Mouse (Mus musculus) limb, embryonic 12.5 days (tissue): Measurements from ENCODE around the gene Cd24a. TPM values are rescaled to one million over a fixed set of nuclear protein-coding genes. Genes with fewer than 3 reads are reported as not detected.

Experiments used
- ATAC-seq: fragments of 200-750 bp; cut with Nextera tagmentation; 2 replicates; pipeline ENCODE4 v1.8.0; 2017; ENCODE audit warnings: low read depth, moderate TSS enrichment; ENCODE audit not compliant: insufficient number of reproducible peaks, insufficient read depth, low FRiP score, low TSS enrichment
- H3K27ac ChIP-seq: fragments of 300-500 bp; sonication (generic); 2 replicates; pipeline ENCODE4 v1.5.1; 2016; ENCODE audit warnings: mild to moderate bottlenecking, moderate library complexity
- H3K27me3 ChIP-seq: fragments of 300-500 bp; sonication (generic); 2 replicates; pipeline ENCODE4 v1.6.1; 2016; ENCODE audit warnings: mild to moderate bottlenecking, moderate library complexity
- H3K36me3 ChIP-seq: fragments of 300-500 bp; sonication (generic); 2 replicates; pipeline ENCODE4 v1.6.1; 2016; ENCODE audit warnings: mild to moderate bottlenecking, moderate library complexity
- H3K4me1 ChIP-seq: fragments of 300-500 bp; sonication (generic); replicated peaks from 2 replicates; pipeline ENCODE4 v1.6.1; 2016
- H3K4me2 ChIP-seq: fragments of 300-500 bp; sonication (generic); 2 replicates; pipeline ENCODE4 v1.6.1; 2016; ENCODE audit warnings: mild to moderate bottlenecking, moderate library complexity
- H3K4me3 ChIP-seq: fragments of 300-500 bp; sonication (generic); replicated peaks from 2 replicates; pipeline ENCODE4 v1.5.1; 2016; ENCODE audit warnings: mild to moderate bottlenecking
- H3K9ac ChIP-seq: fragments of 300-500 bp; sonication (generic); replicated peaks from 2 replicates; pipeline ENCODE4 v1.6.1; 2016; ENCODE audit warnings: mild to moderate bottlenecking, moderate library complexity
- H3K9me3 ChIP-seq: fragments of 300-500 bp; sonication (generic); 2 replicates; pipeline ENCODE4 v1.6.1; 2016; ENCODE audit warnings: mild to moderate bottlenecking, moderate library complexity
- WGBS: fragments of 180-500 bp; shearing (Covaris S2); methylation state at CpG from one replicate; pipeline ENCODE4 v1.1.7; 2016; 5-methylcytosine and 5-hydroxymethylcytosine counted together
- polyA plus RNA-seq: library from polyadenylated mRNA; unstranded; fragments of >200 nt; fragmentation: Nextera tagmentation; extraction: Ambion mirVana; gene quantifications from 2 replicates; pipeline ENCODE4 v1.2.1, GENCODE M21; 2016

The Cd24a gene
- polyA plus RNA-seq = 612 and 635 TPM in 2 replicates

GRCm38 (mm10) chr10:43577997-43578331 is at the start of gene Cd24a:
TSS of gene Cd24a (plus strand) at chr10:43578284.
- Histone ChIP-seq H3K36me3 (peaks cover 18% of the 10 kb centered on the region), H3K27me3 (no peaks in the 10 kb centered on the region), H3K4me2 (peak within 1 kb of the TSS; percentile 74), H3K4me1 (peaks cover 17% of the 10 kb centered on the region), H3K9me3 (0 out of 2 replicates have a peak, but pooled peaks cover 8% of the 10 kb centered on the region), H3K4me3 (peak within 1 kb of the TSS; percentile 85), H3K9ac (peak within 1 kb of the TSS; percentile 97), H3K27ac (peak within 1 kb of the TSS; percentile 100)
- under 1% methylated on average over 6 of the region's 6 CpGs for WGBS
- ATAC-seq = no peak

- Histone ChIP-seq H3K36me3 (peaks cover 56% of the 10 kb centered on the region), H3K4me2 (no peak overlapping the region), H3K27ac (no peak overlapping the region), H3K9ac (no peak overlapping the region), H3K4me3 (no peak overlapping the region), H3K27me3 (no peaks in the 10 kb centered on the region), H3K4me1 (peaks cover under 1% of the 10 kb centered on the region), H3K9me3 (no peaks in the 10 kb centered on the region)
- 81% methylated on average over 1 of the region's 1 CpGs for WGBS
- no peak for ATAC-seq
These were observed 43.7 kb upstream of the Cd24a start for GRCm38 (mm10) chr10:43534382-43534781.

GRCm38 (mm10) chr10:43537652-43538051 is 40.4 kb upstream of the Cd24a start:
- H3K4me1 ChIP-seq = peaks cover 8% of the 10 kb centered on the region
- no peaks in the 10 kb centered on the region for H3K9me3 ChIP-seq
- H3K36me3 ChIP-seq = peaks cover 25% of the 10 kb centered on the region
- WGBS = 92% methylated on average over 7 of the region's 7 CpGs
- no peak overlapping the region for H3K27ac ChIP-seq
- no peak for ATAC-seq
- H3K27me3 ChIP-seq = no peaks in the 10 kb centered on the region
- no peak overlapping the region for H3K4me2 ChIP-seq
- no peak overlapping the region for H3K4me3 ChIP-seq
- H3K9ac ChIP-seq = no peak overlapping the region

GRCm38 (mm10) chr10:43538831-43539230 is 39.3 kb upstream of the Cd24a start:
- H3K27me3 ChIP-seq = no peaks in the 10 kb centered on the region
- no peak for ATAC-seq
- WGBS = 86% methylated on average over 5 of the region's 5 CpGs
- no peak overlapping the region for H3K4me3 ChIP-seq
- H3K9ac ChIP-seq = no peak overlapping the region
- no peak overlapping the region for H3K4me2 ChIP-seq
- peaks cover 8% of the 10 kb centered on the region for H3K4me1 ChIP-seq
- peaks cover 15% of the 10 kb centered on the region; the same call in 1 of the 2 replicates for H3K36me3 ChIP-seq
- no peak overlapping the region for H3K27ac ChIP-seq
- no peaks in the 10 kb centered on the region for H3K9me3 ChIP-seq

- Histone ChIP-seq H3K36me3 (peaks cover 15% of the 10 kb centered on the region; the same call in 1 of the 2 replicates), H3K9me3 (no peaks in the 10 kb centered on the region), H3K4me1 (peaks cover 8% of the 10 kb centered on the region), H3K4me3 (peak overlapping the region; percentile 78), H3K27me3 (no peaks in the 10 kb centered on the region), H3K9ac (peak overlapping the region; percentile 87), H3K4me2 (peak overlapping the region; percentile 63), H3K27ac (peak overlapping the region; percentile 81; the same call in 1 of the 2 replicates)
- WGBS = 12% methylated on average over 12 of the region's 12 CpGs
- ATAC-seq = no peak
These were observed 38.3 kb upstream of the Cd24a start for GRCm38 (mm10) chr10:43539746-43540310.

- Histone ChIP-seq H3K4me3 (peak within 1 kb of the TSS; percentile 78), H3K9me3 (no peaks in the 10 kb centered on the region), H3K4me2 (peak within 1 kb of the TSS; percentile 63), H3K9ac (peak within 1 kb of the TSS; percentile 87), H3K27ac (peak within 1 kb of the TSS; percentile 81), H3K27me3 (no peaks in the 10 kb centered on the region), H3K36me3 (peaks cover 10% of the 10 kb centered on the region; the same call in 1 of the 2 replicates), H3K4me1 (peaks cover 8% of the 10 kb centered on the region)
- under 1% methylated on average over 53 of the region's 56 CpGs for WGBS
- ATAC-seq = peak; percentile 99
These were observed 37.5 kb upstream of the Cd24a start, which contains the start of gene 1700021F05Rik for GRCm38 (mm10) chr10:43540442-43541152. TSS of gene 1700021F05Rik (minus strand) at chr10:43540994.

GRCm38 (mm10) chr10:43541153-43541544 is 36.9 kb upstream of the Cd24a start:
- 47% methylated on average over 8 of the region's 8 CpGs for WGBS

GRCm38 (mm10) chr10:43549411-43549810 is 28.7 kb upstream of the Cd24a start:
- H3K4me3 ChIP-seq = no peak overlapping the region
- H3K9me3 ChIP-seq = 0 out of 2 replicates have a peak, but pooled peaks cover 6% of the 10 kb centered on the region
- H3K4me1 ChIP-seq = 0 out of 2 replicates have a peak, but pooled peaks cover 4% of the 10 kb centered on the region
- 60% methylated on average over 5 of the region's 5 CpGs for WGBS
- no peak for ATAC-seq
- H3K36me3 ChIP-seq = no peaks in the 10 kb centered on the region
- no peaks in the 10 kb centered on the region for H3K27me3 ChIP-seq
- no peak overlapping the region for H3K27ac ChIP-seq
- H3K9ac ChIP-seq = no peak overlapping the region
- no peak overlapping the region for H3K4me2 ChIP-seq

More at GRCm38 (mm10) chr10:43541153-43541544, 36.9 kb upstream of the Cd24a start:
- Histone ChIP-seq H3K36me3 (peaks cover 4% of the 10 kb centered on the region; the same call in 1 of the 2 replicates), H3K4me1 (peaks cover 8% of the 10 kb centered on the region), H3K4me3 (peak overlapping the region; percentile 78), H3K9ac (no peak overlapping the region; the same call in 1 of the 2 replicates), H3K4me2 (peak overlapping the region; percentile 37), H3K9me3 (no peaks in the 10 kb centered on the region), H3K27ac (no peak overlapping the region), H3K27me3 (no peaks in the 10 kb centered on the region)
- 0 out of 2 replicates have a peak, but pooled peaks have one; percentile 2 for ATAC-seq

GRCm38 (mm10) chr10:43550923-43551322 is 27.2 kb upstream of the Cd24a start:
- no peaks in the 10 kb centered on the region for H3K27me3 ChIP-seq
- ATAC-seq = no peak
- 0 out of 2 replicates have a peak, but pooled peaks cover 4% of the 10 kb centered on the region for H3K4me1 ChIP-seq
- 17% methylated on average over 3 of the region's 3 CpGs for WGBS
- no peak overlapping the region for H3K9ac ChIP-seq
- no peak overlapping the region for H3K4me3 ChIP-seq
- H3K4me2 ChIP-seq = no peak overlapping the region
- H3K27ac ChIP-seq = no peak overlapping the region
- H3K36me3 ChIP-seq = no peaks in the 10 kb centered on the region
- 0 out of 2 replicates have a peak, but pooled peaks cover 6% of the 10 kb centered on the region for H3K9me3 ChIP-seq

- Histone ChIP-seq H3K4me2 (no peak overlapping the region), H3K9me3 (0 out of 2 replicates have a peak, but pooled peaks cover 6% of the 10 kb centered on the region), H3K27me3 (no peaks in the 10 kb centered on the region), H3K9ac (no peak overlapping the region), H3K4me3 (no peak overlapping the region), H3K4me1 (0 out of 2 replicates have a peak, but pooled peaks cover 4% of the 10 kb centered on the region), H3K27ac (no peak overlapping the region), H3K36me3 (no peaks in the 10 kb centered on the region)
- WGBS = 13% methylated on average over 3 of the region's 3 CpGs
- ATAC-seq = no peak
These were observed 26.7 kb upstream of the Cd24a start for GRCm38 (mm10) chr10:43551388-43551787.

GRCm38 (mm10) chr10:43557630-43558165 is 20.4 kb upstream of the Cd24a start:
- Histone ChIP-seq H3K4me3 (no peak overlapping the region), H3K27ac (no peak overlapping the region), H3K36me3 (no peaks in the 10 kb centered on the region), H3K9ac (no peak overlapping the region), H3K27me3 (no peaks in the 10 kb centered on the region), H3K9me3 (0 out of 2 replicates have a peak, but pooled peaks cover 6% of the 10 kb centered on the region), H3K4me2 (no peak overlapping the region), H3K4me1 (no peaks in the 10 kb centered on the region)
- 88% methylated on average over 5 of the region's 5 CpGs for WGBS
- no peak for ATAC-seq
